Mouse (Mus musculus) kidney, postnatal 0 days (tissue): ENCODE measurements around the gene Ism1. TPM values are rescaled to one million over a fixed set of nuclear protein-coding genes. Genes with fewer than 3 reads are reported as not detected.

ENCODE experiments used
- ATAC-seq: fragments of 200-750 bp; cut with Nextera tagmentation; replicated peaks from 2 replicates; pipeline ENCODE4 v1.8.0; 2017; ENCODE audit warnings: low read depth, moderate number of reproducible peaks, moderate TSS enrichment, moderate library complexity; ENCODE audit not compliant: low FRiP score
- DNase-seq: peaks from one replicate; pipeline ENCODE4 v3.0.0-alpha.2; 2016; ENCODE audit warnings: low spot score
- H3K27ac ChIP-seq: fragments of 300-500 bp; sonication (generic); 2 replicates; pipeline ENCODE4 v1.5.1; 2014; ENCODE audit warnings: mild to moderate bottlenecking
- H3K27me3 ChIP-seq: fragments of 300-500 bp; sonication (generic); 2 replicates; pipeline ENCODE4 v1.6.1; 2014; ENCODE audit warnings: low read length, mixed read lengths; ENCODE audit not compliant: insufficient read depth
- H3K36me3 ChIP-seq: fragments of 300-500 bp; sonication (generic); 2 replicates; pipeline ENCODE4 v1.6.1; 2014; ENCODE audit warnings: low read length, mixed read lengths; ENCODE audit not compliant: insufficient read depth
- H3K4me1 ChIP-seq: fragments of 300-500 bp; sonication (generic); replicated peaks from 2 replicates; pipeline ENCODE4 v1.6.1; 2014; ENCODE audit warnings: antibody characterized with exemption, low read length, mixed read lengths; ENCODE audit not compliant: insufficient read depth
- H3K4me2 ChIP-seq: fragments of 300-500 bp; sonication (generic); 2 replicates; pipeline ENCODE4 v1.6.1; 2014; ENCODE audit warnings: mild to moderate bottlenecking, low read length, moderate library complexity, mixed read lengths
- H3K4me3 ChIP-seq: fragments of 300-500 bp; sonication (generic); replicated peaks from 2 replicates; pipeline ENCODE4 v1.5.1; 2014; ENCODE audit warnings: low read depth, low read length
- H3K9ac ChIP-seq: fragments of 300-500 bp; sonication (generic); 2 replicates; pipeline ENCODE4 v1.6.1; 2014; ENCODE audit warnings: low read depth, low read length
- H3K9me3 ChIP-seq: fragments of 300-500 bp; sonication (generic); replicated peaks from 2 replicates; pipeline ENCODE4 v1.6.1; 2016; ENCODE audit warnings: low read length, inconsistent platforms, mixed read lengths
- CTCF ChIP-seq: IDR thresholded peaks from 2 replicates; pipeline ENCODE4 v1.5.1; 2016; ENCODE audit warnings: antibody characterized with exemption, low read depth, mild to moderate bottlenecking, moderate library complexity
- WGBS: fragments of 180-500 bp; shearing (Covaris S2); extraction: QIAGEN DNeasy Blood & Tissue Kit; methylation state at CpG from one replicate; pipeline ENCODE4 v1.1.7; 2014; 5-methylcytosine and 5-hydroxymethylcytosine counted together
- polyA plus RNA-seq: library from polyadenylated mRNA; unstranded; fragments of >200 nt; fragmentation: Nextera tagmentation; extraction: Ambion mirVana; gene quantifications from 2 replicates; pipeline ENCODE4 v1.2.1, GENCODE M21; 2015

The Ism1 gene
- polyA plus RNA-seq, 1 experiment from 2014 or later, result 3.4 TPM

DNA sequence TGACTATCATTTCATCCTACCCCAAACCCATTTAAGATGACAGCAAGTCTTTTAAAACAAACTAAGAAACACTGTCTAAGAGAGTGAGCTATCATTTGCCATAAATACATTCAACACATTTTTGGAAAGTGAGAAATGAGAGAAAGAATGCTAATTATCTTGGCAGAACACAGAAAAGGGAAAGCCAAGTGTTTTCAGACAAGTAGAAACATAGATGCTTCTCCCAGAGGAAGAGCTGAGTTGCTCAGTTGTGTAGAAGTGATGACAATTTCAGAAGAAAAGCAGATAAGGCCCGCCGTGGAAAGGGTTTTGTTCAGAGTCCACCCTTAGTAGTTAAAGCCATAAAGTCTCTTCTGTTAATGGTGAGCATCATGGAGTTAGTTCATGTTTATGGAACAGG, 107.0 kb downstream of the Ism1 start:
- WGBS, result 69% methylated on average over 2 of the region's 2 CpGs
- no peak for TF ChIP-seq CTCF
- DNase-seq, result no peak

DNA sequence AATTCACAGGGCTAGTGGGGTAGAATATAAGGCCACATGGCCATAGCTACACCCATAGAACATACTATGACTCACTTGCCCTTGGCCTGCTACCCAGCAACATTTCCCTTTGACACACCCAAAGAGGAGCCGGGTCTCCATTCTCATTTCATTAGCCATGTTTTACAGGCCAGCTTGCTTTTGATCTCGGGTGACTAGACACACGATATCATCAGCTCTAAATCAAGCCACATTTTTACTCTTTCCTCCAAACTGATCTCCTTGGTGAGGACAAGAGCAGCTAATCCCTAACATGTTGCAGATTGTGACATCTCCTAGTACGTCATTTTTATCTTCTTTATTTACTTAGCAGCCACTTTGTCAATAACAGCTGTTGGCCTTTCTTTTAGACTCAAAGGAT, 110.7 kb downstream of the Ism1 start:
- H3K27me3 ChIP-seq, result no peaks in the 10 kb centered on the region
- DNase-seq (peak; percentile 19), ATAC-seq (no peak)
- H3K4me3 ChIP-seq, result no peak overlapping the region
- no peaks in the 10 kb centered on the region for H3K36me3 ChIP-seq
- no peaks in the 10 kb centered on the region for H3K4me1 ChIP-seq
- no peaks in the 10 kb centered on the region for H3K9me3 ChIP-seq
- H3K9ac ChIP-seq, result no peak overlapping the region
- H3K27ac ChIP-seq, result no peak overlapping the region
- H3K4me2 ChIP-seq, result no peak overlapping the region
- no peak for TF ChIP-seq CTCF
- WGBS, result 34% methylated on average over 4 of the region's 4 CpGs

More for the DNA sequence above, 107.0 kb downstream of the Ism1 start:
- no peak for ATAC-seq
- Histone ChIP-seq H3K27ac (no peak overlapping the region), H3K4me1 (no peaks in the 10 kb centered on the region), H3K4me3 (no peak overlapping the region), H3K9ac (no peak overlapping the region), H3K27me3 (no peaks in the 10 kb centered on the region), H3K9me3 (no peaks in the 10 kb centered on the region), H3K4me2 (no peak overlapping the region), H3K36me3 (no peaks in the 10 kb centered on the region)

DNA sequence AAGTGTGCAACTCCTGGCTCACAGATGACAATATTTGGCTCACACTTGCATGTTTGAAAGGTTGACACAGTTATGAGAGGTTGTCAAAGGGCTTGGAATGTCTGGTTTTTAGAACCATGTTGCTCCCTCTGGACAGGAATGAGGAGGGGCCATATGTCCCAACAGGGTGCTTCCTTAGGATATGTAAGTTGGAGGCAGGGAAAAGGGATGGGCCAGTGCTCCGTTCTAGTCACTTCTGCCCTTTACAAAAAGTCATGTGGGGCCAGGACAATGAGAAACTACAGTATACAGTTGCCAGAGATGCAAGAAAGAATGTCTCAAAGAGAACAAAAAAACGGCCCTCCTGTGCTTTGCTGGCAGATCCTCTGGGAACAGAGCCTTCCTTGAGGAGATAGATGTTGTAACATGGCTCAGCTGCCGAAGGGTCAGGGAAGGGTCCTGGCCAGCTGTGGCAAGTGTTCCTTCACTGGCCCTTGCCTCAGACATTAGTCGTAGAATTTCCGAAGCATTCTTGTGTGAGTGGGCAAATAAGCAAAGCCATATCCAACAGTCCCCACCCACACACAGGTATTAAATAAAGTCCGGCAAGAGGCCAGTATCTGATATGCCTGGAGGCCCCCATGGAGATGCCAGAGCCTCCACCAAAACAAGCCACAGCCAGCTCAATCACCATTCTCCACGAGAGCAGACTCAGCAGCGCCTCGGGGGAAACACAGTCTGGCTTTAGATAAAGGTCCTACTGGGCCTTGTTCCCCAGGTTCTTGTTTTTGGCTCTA, 114.6 kb downstream of the Ism1 start:
- H3K4me3 ChIP-seq, result no peak overlapping the region
- H3K36me3 ChIP-seq, result no peaks in the 10 kb centered on the region
- DNase-seq (no peak), ATAC-seq (no peak)
- no peak overlapping the region for H3K4me2 ChIP-seq
- 71% methylated on average over 9 of the region's 9 CpGs for WGBS
- H3K9ac ChIP-seq, result no peak overlapping the region
- H3K9me3 ChIP-seq, result no peaks in the 10 kb centered on the region
- no peaks in the 10 kb centered on the region for H3K27me3 ChIP-seq
- H3K4me1 ChIP-seq, result no peaks in the 10 kb centered on the region
- TF ChIP-seq CTCF, result no peak
- no peak overlapping the region for H3K27ac ChIP-seq

DNA sequence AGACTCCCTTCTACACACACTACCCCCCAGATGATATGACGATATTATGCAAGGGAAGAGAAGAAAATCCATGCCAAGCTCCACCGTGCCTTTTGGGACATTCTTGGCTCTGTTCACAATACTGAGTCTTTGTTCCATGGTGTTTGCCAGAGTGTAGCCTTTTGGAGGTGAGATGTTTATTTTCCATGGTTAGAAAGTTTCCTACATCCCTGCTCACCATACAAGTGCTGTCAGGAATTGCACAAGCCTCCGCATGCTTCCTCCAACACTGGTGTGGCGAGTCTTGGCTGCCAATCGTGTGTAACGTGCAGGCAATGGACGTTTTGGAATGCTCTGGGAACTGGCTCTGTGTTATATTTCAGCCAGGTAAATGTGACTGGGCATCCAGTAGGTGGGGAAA, 126.1 kb downstream of the Ism1 start:
- Histone ChIP-seq H3K4me1 (no peaks in the 10 kb centered on the region), H3K4me3 (no peak overlapping the region), H3K27me3 (no peaks in the 10 kb centered on the region), H3K4me2 (no peak overlapping the region), H3K9ac (no peak overlapping the region), H3K27ac (no peak overlapping the region), H3K9me3 (no peaks in the 10 kb centered on the region), H3K36me3 (no peaks in the 10 kb centered on the region)
- TF ChIP-seq CTCF, result no peak
- DNase-seq, result no peak
- 69% methylated on average over 7 of the region's 7 CpGs for WGBS
- no peak for ATAC-seq

DNA sequence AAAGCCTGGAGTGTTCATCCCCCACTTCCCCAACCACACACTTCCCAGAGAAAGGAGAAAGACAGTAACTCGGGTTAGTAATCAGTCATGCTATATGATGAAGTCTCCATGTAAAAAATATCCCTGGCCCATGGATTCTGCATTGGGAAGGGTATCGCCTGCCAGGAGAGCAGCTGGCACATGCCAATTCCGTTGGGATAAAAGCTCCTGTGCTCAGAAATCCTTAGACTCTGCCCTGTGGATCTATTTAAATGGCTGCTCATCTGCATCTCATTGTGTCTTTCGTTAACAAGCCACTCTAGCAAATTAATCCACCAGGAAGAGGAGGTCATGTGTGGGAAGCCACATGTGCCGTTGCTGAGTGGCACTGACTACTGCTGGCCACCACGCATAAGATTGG, 129.9 kb downstream of the Ism1 start:
- Histone ChIP-seq H3K36me3 (no peaks in the 10 kb centered on the region), H3K4me2 (no peak overlapping the region), H3K4me3 (no peak overlapping the region), H3K9ac (no peak overlapping the region), H3K27me3 (no peaks in the 10 kb centered on the region), H3K9me3 (no peaks in the 10 kb centered on the region), H3K4me1 (no peaks in the 10 kb centered on the region), H3K27ac (no peak overlapping the region)
- no peak for TF ChIP-seq CTCF
- DNase-seq, result no peak
- 88% methylated on average over 6 of the region's 6 CpGs for WGBS
- ATAC-seq, result no peak

Other genes starting within 250 kb of the Ism1 start
- 0.84 and 1.5 TPM in 2 replicates for gene Sptlc3, start 184.3 kb upstream of the Ism1 start, polyA plus RNA-seq